Mouse (Mus musculus) kidney, adult 2 months (tissue): ENCODE data around the gene Lbx1.

Experiments used
- CTCF ChIP-seq: fragments of 200-500 bp; conservative IDR thresholded peaks from 2 replicates; pipeline ENCODE4 v1.5.1; 2011; ENCODE audit warnings: low read depth, mild to moderate bottlenecking, control low read depth, low read length, moderate library complexity, mixed read lengths; ENCODE audit not compliant: insufficient read depth, insufficient read length
- POLR2A ChIP-seq: fragments of 200-500 bp; IDR thresholded peaks from one replicate; pipeline ENCODE4 v1.6.1; 2011; ENCODE audit warnings: low read depth, low read length, control low read depth

DNA sequence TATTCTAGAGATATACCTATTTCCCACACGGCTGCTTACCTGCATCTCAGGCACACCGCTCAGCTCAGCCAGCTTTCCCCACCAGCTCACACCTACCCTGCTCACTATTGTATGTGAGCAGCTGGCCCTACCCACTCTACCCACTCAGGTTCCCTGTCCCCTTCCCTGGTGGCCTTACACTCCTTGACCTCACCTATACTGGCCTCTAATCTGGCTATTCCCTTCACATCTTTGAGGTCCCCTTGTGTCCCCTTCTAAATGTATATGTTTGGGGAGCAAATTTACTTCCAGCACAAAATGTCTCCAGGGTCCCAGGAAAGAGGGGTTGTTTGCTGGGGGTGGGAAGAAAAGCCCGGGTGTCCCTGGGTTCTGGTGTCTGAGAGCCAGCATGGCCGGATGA lies 6.8 kb downstream of the Lbx1 start:
- TF ChIP-seq CTCF: no peak
- TF ChIP-seq POLR2A: no peak
